Mouse (Mus musculus): ENCODE data around the gene Avil.

Avil gene

GRCm38 (mm10) chr10:127018422-127018821, 17.9 kb downstream of the Avil start:
- DNase-seq (ENCODE audit: low read depth, low spot score): peak; percentile 68

GRCm38 (mm10) chr10:127030336-127031296, 30.1 kb downstream of the Avil start, which contains the start of gene Tsfm:
Gene Tsfm (minus strand): TSS chr10:127030840.
- DNase-seq (ENCODE audit: low read depth, low spot score): peak; percentile 89

- DNase-seq (ENCODE audit: low read depth, low spot score): no peak
Observed at GRCm38 (mm10) chr10:127033301-127033741, 32.8 kb downstream of the Avil start.

GRCm38 (mm10) chr10:127036273-127036672, 35.8 kb downstream of the Avil start:
- DNase-seq (ENCODE audit: low read depth, low spot score): no peak

- no peak for DNase-seq (ENCODE audit: low read depth, low spot score)
Observed at GRCm38 (mm10) chr10:127037641-127038040, 37.1 kb downstream of the Avil start.

- DNase-seq (ENCODE audit: low read depth, low spot score): no peak
Observed at GRCm38 (mm10) chr10:127040569-127041214, 40.2 kb downstream of the Avil start.

- DNase-seq (ENCODE audit: low read depth, low spot score): no peak
Observed at GRCm38 (mm10) chr10:127041274-127041766, 40.8 kb downstream of the Avil start, which contains the start of the genes Mettl1 and Eef1akmt3. Gene Mettl1 (plus strand): TSS chr10:127041414. Gene Eef1akmt3 (minus strand): TSS chr10:127041513.

GRCm38 (mm10) chr10:127041774-127042338, 41.3 kb downstream of the Avil start:
- peak; percentile 94 for DNase-seq (ENCODE audit: low read depth, low spot score)

GRCm38 (mm10) chr10:127042468-127043115, 42.1 kb downstream of the Avil start:
- DNase-seq (ENCODE audit: low read depth, low spot score): no peak

- DNase-seq (ENCODE audit: low read depth, low spot score): no peak
Observed at GRCm38 (mm10) chr10:127043187-127043586, 42.7 kb downstream of the Avil start.

GRCm38 (mm10) chr10:127047954-127048353, 47.4 kb downstream of the Avil start, which contains the start of gene Cyp27b1:
Gene Cyp27b1 (plus strand): TSS chr10:127048250.
- DNase-seq (ENCODE audit: low read depth, low spot score): no peak

GRCm38 (mm10) chr10:127048608-127049394, 48.3 kb downstream of the Avil start:
- no peak for DNase-seq (ENCODE audit: low read depth, low spot score)

GRCm38 (mm10) chr10:127049395-127050118, 49.0 kb downstream of the Avil start:
- peak; percentile 49 for DNase-seq (ENCODE audit: low read depth, low spot score)

- DNase-seq (ENCODE audit: low read depth, low spot score): no peak
Observed at GRCm38 (mm10) chr10:127050119-127050474, 49.6 kb downstream of the Avil start.

- peak; percentile 55 for DNase-seq (ENCODE audit: low read depth, low spot score)
Observed at GRCm38 (mm10) chr10:127054646-127055045, 54.1 kb downstream of the Avil start.

GRCm38 (mm10) chr10:127055406-127055805, 54.9 kb downstream of the Avil start:
- no peak for DNase-seq (ENCODE audit: low read depth, low spot score)

GRCm38 (mm10) chr10:127056490-127056889, 56.0 kb downstream of the Avil start:
- no peak for DNase-seq (ENCODE audit: low read depth, low spot score)

- peak; percentile 86 for DNase-seq (ENCODE audit: low read depth, low spot score)
Observed at GRCm38 (mm10) chr10:127058161-127058560, 57.7 kb downstream of the Avil start.

- no peak for DNase-seq (ENCODE audit: low read depth, low spot score)
Observed at GRCm38 (mm10) chr10:127058708-127059107, 58.2 kb downstream of the Avil start.
